Mouse (Mus musculus) limb, embryonic 14.5 days (tissue): ENCODE data around the gene Pnpo. TPM values are rescaled to one million over a fixed set of nuclear protein-coding genes. Genes with fewer than 3 reads are reported as not detected.
A peak's percentile ranks its signal among the peaks of the same experiment; 100 is the strongest.

Source experiments
- ATAC-seq: fragments of 200-750 bp; cut with Nextera tagmentation; 2 replicates; pipeline ENCODE4 v1.8.0; 2017; ENCODE audit warnings: low read depth, moderate number of reproducible peaks, moderate TSS enrichment; ENCODE audit not compliant: low FRiP score
- DNase-seq: peaks from one replicate; pipeline ENCODE4 v3.0.0-alpha.2; 2015; ENCODE audit warnings: low spot score
- H3K27ac ChIP-seq: fragments of 300-500 bp; sonication (generic); replicated peaks from 2 replicates; pipeline ENCODE4 v1.5.1; 2014; ENCODE audit warnings: low read depth, mild to moderate bottlenecking, low read length, moderate library complexity, mixed read lengths
- H3K27me3 ChIP-seq: fragments of 300-500 bp; sonication (generic); 2 replicates; pipeline ENCODE4 v1.6.1; 2014; ENCODE audit warnings: low read length, mixed read lengths; ENCODE audit not compliant: control insufficient read depth, insufficient read depth
- H3K36me3 ChIP-seq: fragments of 300-500 bp; sonication (generic); 2 replicates; pipeline ENCODE4 v1.6.1; 2014; ENCODE audit warnings: mild to moderate bottlenecking, low read length, moderate library complexity, mixed read lengths; ENCODE audit not compliant: control insufficient read depth, insufficient read depth
- H3K4me1 ChIP-seq: fragments of 300-500 bp; sonication (generic); 2 replicates; pipeline ENCODE4 v1.6.1; 2014; ENCODE audit warnings: antibody characterized with exemption, low read length, mixed read lengths; ENCODE audit not compliant: control insufficient read depth, insufficient read depth
- H3K4me2 ChIP-seq: fragments of 300-500 bp; sonication (generic); replicated peaks from 2 replicates; pipeline ENCODE4 v1.6.1; 2014; ENCODE audit warnings: low read depth, mild to moderate bottlenecking, low read length, moderate library complexity; ENCODE audit not compliant: severe bottlenecking
- H3K4me3 ChIP-seq: fragments of 300-500 bp; sonication (generic); replicated peaks from 2 replicates; pipeline ENCODE4 v1.5.1; 2014; ENCODE audit warnings: low read length
- H3K9ac ChIP-seq: fragments of 300-500 bp; sonication (generic); 2 replicates; pipeline ENCODE4 v1.6.1; 2014; ENCODE audit warnings: mild to moderate bottlenecking, low read depth, low read length, moderate library complexity; ENCODE audit not compliant: severe bottlenecking
- H3K9me3 ChIP-seq: fragments of 300-500 bp; sonication (generic); 2 replicates; pipeline ENCODE4 v1.6.1; 2016; ENCODE audit warnings: low read length; ENCODE audit not compliant: control insufficient read depth
- POLR2A ChIP-seq: fragments of 200-500 bp; IDR thresholded peaks from 2 replicates; pipeline ENCODE4 v1.8.0; 2012; ENCODE audit warnings: inconsistent platforms, mild to moderate bottlenecking, moderate library complexity, borderline replicate concordance; ENCODE audit not compliant: insufficient read depth, insufficient read length; ENCODE audit errors: extremely low read depth
- WGBS: fragments of 180-500 bp; shearing (Covaris S2); extraction: QIAGEN DNeasy Blood & Tissue Kit; methylation state at CpG from one replicate; pipeline ENCODE4 v1.1.7; 2014; 5-methylcytosine and 5-hydroxymethylcytosine counted together
- polyA plus RNA-seq, 2 experiments: library from polyadenylated mRNA; depleted of rRNA in 1 of 2; stranded (reverse) in 1 of 2; unstranded in 1 of 2; fragments of >200 nt; fragmentation: Nextera tagmentation in 1 of 2; extraction: Ambion mirVana in 1 of 2; gene quantifications; 2 replicates each; pipeline versions ENCODE4 v1.2.1 to v1.2.3; 2012 to 2014

Pnpo gene
- polyA plus RNA-seq, 2 experiments, result 13.9 to 24.2 TPM

DNA sequence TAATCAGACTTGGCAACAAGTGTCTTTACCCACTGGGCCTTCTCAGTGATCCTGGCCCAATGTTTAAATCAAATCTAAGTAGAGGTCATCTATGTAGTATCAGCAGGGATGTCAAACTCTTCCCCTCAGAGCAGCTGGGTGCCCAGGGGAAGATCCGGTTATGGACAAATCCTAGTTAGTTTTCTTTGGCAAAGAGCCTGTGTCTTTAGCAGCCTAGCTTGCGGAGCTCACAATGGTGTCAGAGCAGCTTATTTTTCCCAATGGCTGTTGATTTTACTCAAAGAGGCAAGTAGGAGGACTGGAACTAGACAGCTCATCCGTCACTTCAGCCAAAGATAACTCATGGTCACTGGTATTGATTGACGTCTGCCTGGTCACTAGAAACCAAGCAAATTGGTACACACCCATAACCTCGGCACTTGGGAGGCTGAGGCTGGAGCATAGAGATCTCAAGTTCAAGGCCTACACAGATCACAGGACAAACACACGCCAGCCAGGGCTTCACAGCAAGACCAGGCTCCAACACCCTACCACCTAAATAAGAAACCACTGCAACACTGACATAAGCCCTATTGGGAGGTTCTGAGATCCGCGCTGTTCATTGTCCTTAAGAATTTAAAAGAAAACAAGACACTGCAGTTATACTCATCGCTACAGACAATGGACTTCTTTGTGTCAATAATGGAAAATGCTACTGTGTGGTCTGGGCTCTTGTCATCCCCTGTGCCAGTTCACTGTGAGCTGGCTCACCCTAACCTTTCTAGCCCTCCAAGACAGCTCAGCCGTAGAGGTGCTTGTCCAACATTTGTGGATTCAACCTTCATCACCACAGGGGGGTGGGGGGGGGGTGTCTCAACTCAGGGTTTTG lies 32.0 kb upstream of the Pnpo start:
- 83% methylated on average over 10 of the region's 10 CpGs for WGBS
- H3K4me1 ChIP-seq, result peaks cover 17% of the 10 kb centered on the region

DNA sequence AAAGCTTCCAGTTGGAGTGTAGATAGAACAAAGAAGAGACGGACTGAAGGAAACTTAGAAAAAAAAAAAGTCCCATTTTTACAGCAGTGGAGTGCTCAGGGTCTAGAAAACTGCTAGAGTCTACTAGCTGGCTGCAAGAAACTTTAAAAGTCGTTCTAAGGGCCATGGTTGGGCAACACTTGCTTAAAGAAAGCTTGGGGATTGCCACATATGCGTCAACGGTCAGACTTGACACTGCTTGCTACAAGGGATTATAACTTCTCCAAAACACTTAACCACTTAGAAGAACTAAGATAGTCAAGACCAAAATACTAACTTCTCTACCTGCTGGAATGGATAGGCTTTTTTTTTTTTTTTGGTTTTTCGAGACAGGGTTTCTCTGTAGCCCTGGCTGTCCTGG lies 31.0 kb upstream of the Pnpo start:
- 87% methylated on average over 5 of the region's 5 CpGs for WGBS
- H3K4me1 ChIP-seq, result peaks cover 23% of the 10 kb centered on the region

More for the DNA sequence above, 32.0 kb upstream of the Pnpo start:
- peak overlapping the region; percentile 83 for H3K4me3 ChIP-seq
- peak overlapping the region; percentile 91; the same call in 1 of the 2 replicates for H3K27ac ChIP-seq
- TF ChIP-seq POLR2A, result no peak
- H3K36me3 ChIP-seq, result no peaks in the 10 kb centered on the region
- H3K27me3 ChIP-seq, result no peaks in the 10 kb centered on the region
- peak overlapping the region; percentile 90 for H3K9ac ChIP-seq
- no peaks in the 10 kb centered on the region for H3K9me3 ChIP-seq
- ATAC-seq (no peak), DNase-seq (no peak)
- peak overlapping the region; percentile 63 for H3K4me2 ChIP-seq

DNA sequence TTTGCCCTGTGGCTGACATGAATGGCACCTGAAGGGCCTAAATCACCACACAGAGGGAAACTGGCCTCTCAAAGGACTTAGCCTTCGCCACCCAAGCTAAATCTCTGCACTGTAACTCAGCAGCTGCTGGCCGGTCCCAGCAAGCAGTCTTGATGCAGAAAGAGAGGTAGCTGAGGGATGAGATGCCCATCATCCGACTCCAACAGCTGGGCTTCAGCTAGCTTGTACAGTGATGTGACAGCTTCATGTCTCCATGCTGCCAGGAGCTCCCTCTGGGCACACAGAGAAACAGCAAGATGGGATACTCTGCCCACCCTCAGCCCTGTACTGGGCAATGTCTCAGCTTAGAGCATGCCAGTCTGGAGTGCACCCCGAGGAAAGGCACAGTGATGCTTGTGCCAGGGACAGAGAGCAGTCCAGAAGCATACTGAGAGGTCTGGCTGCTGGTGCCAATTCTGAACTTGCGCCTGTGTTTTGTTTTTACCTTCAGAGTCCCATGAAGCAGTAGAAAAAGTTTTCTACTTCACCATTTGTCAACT lies 29.7 kb upstream of the Pnpo start:
- DNase-seq, result no peak
- ATAC-seq, result no peak
- Histone ChIP-seq H3K27ac (no peak overlapping the region), H3K4me1 (peaks cover 29% of the 10 kb centered on the region), H3K9me3 (no peaks in the 10 kb centered on the region), H3K9ac (no peak overlapping the region), H3K27me3 (no peaks in the 10 kb centered on the region), H3K4me2 (no peak overlapping the region), H3K4me3 (no peak overlapping the region), H3K36me3 (no peaks in the 10 kb centered on the region)
- TF ChIP-seq POLR2A, result no peak
- WGBS, result 83% methylated on average over 5 of the region's 5 CpGs

More for the DNA sequence above, 31.0 kb upstream of the Pnpo start:
- TF ChIP-seq POLR2A, result no peak
- H3K4me2 ChIP-seq, result no peak overlapping the region
- H3K9ac ChIP-seq, result no peak overlapping the region
- no peaks in the 10 kb centered on the region for H3K36me3 ChIP-seq
- H3K27me3 ChIP-seq, result no peaks in the 10 kb centered on the region
- DNase-seq (no peak), ATAC-seq (no peak)
- H3K4me3 ChIP-seq, result no peak overlapping the region
- no peak overlapping the region for H3K27ac ChIP-seq
- no peaks in the 10 kb centered on the region for H3K9me3 ChIP-seq

- Histone ChIP-seq H3K9me3 (no peaks in the 10 kb centered on the region), H3K9ac (no peak overlapping the region), H3K27me3 (no peaks in the 10 kb centered on the region), H3K4me1 (peaks cover 26% of the 10 kb centered on the region), H3K27ac (no peak overlapping the region), H3K36me3 (no peaks in the 10 kb centered on the region), H3K4me2 (no peak overlapping the region), H3K4me3 (no peak overlapping the region)
- no peak for ATAC-seq
- WGBS, result 76% methylated on average over 5 of the region's 5 CpGs
- no peak for DNase-seq
- no peak for TF ChIP-seq POLR2A
These were observed 29.1 kb upstream of the Pnpo start for GRCm38 (mm10) chr11:96972906-96973305.

DNA sequence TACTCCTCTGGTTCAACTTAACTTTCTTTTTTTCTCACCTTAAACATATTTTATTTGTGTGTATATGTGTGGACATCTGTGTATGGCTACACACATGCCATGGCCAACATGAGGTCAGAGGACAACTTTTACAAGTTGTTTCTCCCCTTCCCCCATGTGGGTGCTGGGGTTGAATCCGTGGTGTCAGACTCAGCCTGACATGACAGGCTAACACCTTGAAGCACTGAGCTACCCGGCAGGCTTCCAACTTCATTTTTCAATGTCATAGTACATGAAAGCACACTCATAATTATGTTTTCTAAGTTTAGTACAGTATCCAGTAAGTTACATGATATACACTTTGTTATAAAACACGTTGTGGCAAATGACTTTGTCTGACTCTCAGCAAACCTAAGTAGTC lies 26.6 kb upstream of the Pnpo start:
- Histone ChIP-seq H3K9me3 (no peaks in the 10 kb centered on the region), H3K36me3 (no peaks in the 10 kb centered on the region), H3K27me3 (no peaks in the 10 kb centered on the region), H3K4me3 (no peak overlapping the region), H3K4me1 (peaks cover 14% of the 10 kb centered on the region), H3K27ac (peak overlapping the region; percentile 70), H3K4me2 (no peak overlapping the region), H3K9ac (no peak overlapping the region)
- ATAC-seq (no peak), DNase-seq (no peak)
- 63% methylated on average over 3 of the region's 3 CpGs for WGBS
- no peak for TF ChIP-seq POLR2A
